Mouse (Mus musculus) kidney, adult 18-20 months (tissue): ENCODE measurements around the gene Ebf3.

Experiments used
- DNase-seq: peaks from one replicate; pipeline ENCODE4 v3.0.0; 2021

Gene Ebf3

GRCm38 (mm10) chr7:137311341-137312110, 2.7 kb downstream of the Ebf3 start:
- DNase-seq, result no peak

- DNase-seq, result peak; percentile 18
These were observed 3.4 kb downstream of the Ebf3 start for GRCm38 (mm10) chr7:137310876-137311275.

- peak; percentile 27 for DNase-seq
These were observed 4.0 kb downstream of the Ebf3 start for GRCm38 (mm10) chr7:137310091-137310761.

- peak; percentile 23 for DNase-seq
These were observed 4.9 kb downstream of the Ebf3 start for GRCm38 (mm10) chr7:137309071-137310066.

- DNase-seq, result no peak
These were observed 5.9 kb downstream of the Ebf3 start for GRCm38 (mm10) chr7:137308061-137309060.

GRCm38 (mm10) chr7:137307131-137307530, 7.1 kb downstream of the Ebf3 start:
- peak; percentile 6 for DNase-seq

- peak; percentile 8 for DNase-seq
These were observed 8.1 kb downstream of the Ebf3 start for GRCm38 (mm10) chr7:137306127-137306526.

- no peak for DNase-seq
These were observed 10.5 kb downstream of the Ebf3 start for GRCm38 (mm10) chr7:137303776-137304171.

GRCm38 (mm10) chr7:137302961-137303775, 11.1 kb downstream of the Ebf3 start:
- peak; percentile 14 for DNase-seq

GRCm38 (mm10) chr7:137302161-137302560, 12.1 kb downstream of the Ebf3 start:
- no peak for DNase-seq

GRCm38 (mm10) chr7:137301329-137301751, 12.9 kb downstream of the Ebf3 start:
- DNase-seq, result no peak

- no peak for DNase-seq
These were observed 13.4 kb downstream of the Ebf3 start for GRCm38 (mm10) chr7:137300826-137301225.

GRCm38 (mm10) chr7:137300169-137300568, 14.1 kb downstream of the Ebf3 start:
- no peak for DNase-seq

GRCm38 (mm10) chr7:137297594-137298381, 16.5 kb downstream of the Ebf3 start:
- DNase-seq, result no peak

- no peak for DNase-seq
These were observed 17.1 kb downstream of the Ebf3 start for GRCm38 (mm10) chr7:137297131-137297530.

- DNase-seq, result no peak
These were observed 18.6 kb downstream of the Ebf3 start for GRCm38 (mm10) chr7:137295612-137296011.

- no peak for DNase-seq
These were observed 19.8 kb downstream of the Ebf3 start for GRCm38 (mm10) chr7:137294446-137294845.

GRCm38 (mm10) chr7:137289290-137289957, 24.8 kb downstream of the Ebf3 start:
- no peak for DNase-seq

- DNase-seq, result no peak
These were observed 36.1 kb downstream of the Ebf3 start for GRCm38 (mm10) chr7:137278171-137278570.
